Mouse (Mus musculus) testis, adult 2 months (tissue): ENCODE results near the gene Rad50.

Source experiments
- CTCF ChIP-seq: fragments of 200-500 bp; IDR thresholded peaks from 2 replicates; pipeline ENCODE4 v1.5.1; 2012; ENCODE audit warnings: low read depth, mild to moderate bottlenecking, inconsistent platforms, low read length, moderate library complexity; ENCODE audit not compliant: control insufficient read depth, insufficient read depth, insufficient replicate concordance
- POLR2A ChIP-seq: fragments of 200-500 bp; IDR thresholded peaks from 2 replicates; pipeline ENCODE4 v1.6.1; 2012; ENCODE audit warnings: low read depth, mild to moderate bottlenecking, inconsistent platforms, low read length, moderate library complexity; ENCODE audit not compliant: control insufficient read depth

DNA sequence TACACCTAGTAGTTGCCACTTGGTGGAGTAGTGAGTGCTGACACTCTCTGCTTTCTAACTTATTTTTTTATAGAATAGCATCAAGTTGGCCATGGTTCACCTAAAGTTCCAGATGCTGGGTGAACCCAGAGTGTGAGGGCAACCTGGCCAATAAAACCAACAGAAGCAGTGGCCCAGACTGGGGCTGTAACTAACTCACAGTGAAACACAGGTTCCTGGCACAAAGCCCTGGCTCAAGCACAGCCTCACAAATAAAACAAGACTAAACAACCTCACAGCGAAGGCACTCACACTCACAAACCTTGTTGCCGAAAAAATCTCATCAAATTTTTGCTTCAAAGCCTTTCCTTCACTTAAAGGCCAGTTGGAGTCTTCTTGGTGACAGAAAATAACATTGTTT, 8.6 kb downstream of the Rad50 start:
- TF ChIP-seq POLR2A = no peak
- no peak for TF ChIP-seq CTCF
